Mouse (Mus musculus) brown adipose tissue, adult 24 weeks (tissue): ENCODE measurements around the gene Rab23. TPM values are rescaled to one million over a fixed set of nuclear protein-coding genes. Genes with fewer than 3 reads are reported as not detected.

ENCODE experiments used
- H3K27ac ChIP-seq: fragments of 200-500 bp; replicated peaks from 2 replicates; pipeline ENCODE4 v1.5.1; 2012; ENCODE audit warnings: low read depth, mild to moderate bottlenecking, low read length
- H3K4me1 ChIP-seq: fragments of 200-500 bp; 2 replicates; pipeline ENCODE4 v1.6.1; 2012; ENCODE audit warnings: low read length, mixed read lengths; ENCODE audit not compliant: control insufficient read depth, insufficient read depth, insufficient read length
- H3K4me3 ChIP-seq: fragments of 200-500 bp; 2 replicates; pipeline ENCODE4 v1.5.1; 2012; ENCODE audit warnings: low read depth, mild to moderate bottlenecking, low read length, moderate library complexity; ENCODE audit not compliant: insufficient read depth
- polyA plus RNA-seq: library from polyadenylated mRNA; stranded (reverse); fragments of >200 nt; gene quantifications from 2 replicates; pipeline ENCODE4 v1.2.4, GENCODE M21; 2012; ENCODE audit not compliant: missing spikeins, insufficient read depth, insufficient read length

Gene Rab23
- polyA plus RNA-seq, 1 experiment: 6.1 TPM

- Histone ChIP-seq H3K27ac (no peak overlapping the region), H3K4me3 (no peak overlapping the region), H3K4me1 (no peaks in the 10 kb centered on the region)
These were observed 51.9 kb downstream of the Rab23 start for GRCm38 (mm10) chr1:33771621-33772020.

- no peaks in the 10 kb centered on the region for H3K4me1 ChIP-seq
- no peak overlapping the region for H3K27ac ChIP-seq
- H3K4me3 ChIP-seq: no peak overlapping the region
These were observed 52.4 kb downstream of the Rab23 start for GRCm38 (mm10) chr1:33772106-33772505.

GRCm38 (mm10) chr1:33776175-33776611 is 56.5 kb downstream of the Rab23 start:
- Histone ChIP-seq H3K4me3 (no peak overlapping the region), H3K27ac (no peak overlapping the region), H3K4me1 (no peaks in the 10 kb centered on the region)

DNA sequence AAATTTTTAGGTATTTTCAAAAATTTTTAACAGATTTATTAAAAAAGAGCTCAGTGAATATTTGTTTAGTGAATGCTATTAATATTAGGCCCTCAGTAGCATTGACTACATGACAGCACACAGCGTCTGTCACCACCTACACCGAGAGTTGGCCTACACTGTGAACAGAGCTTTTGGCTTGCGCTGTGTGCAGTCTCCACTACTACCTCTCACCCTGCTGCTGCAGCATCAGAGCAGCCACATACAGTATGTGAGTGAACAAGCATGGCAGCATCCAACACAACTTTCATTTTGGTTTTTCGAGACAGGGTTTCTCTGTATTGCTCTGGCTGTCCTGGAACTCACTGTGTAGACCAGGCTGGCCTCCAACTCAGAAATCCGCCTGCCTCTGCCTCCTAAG is 64.9 kb downstream of the Rab23 start:
- Histone ChIP-seq H3K4me3 (no peak overlapping the region), H3K4me1 (no peaks in the 10 kb centered on the region), H3K27ac (no peak overlapping the region)

DNA sequence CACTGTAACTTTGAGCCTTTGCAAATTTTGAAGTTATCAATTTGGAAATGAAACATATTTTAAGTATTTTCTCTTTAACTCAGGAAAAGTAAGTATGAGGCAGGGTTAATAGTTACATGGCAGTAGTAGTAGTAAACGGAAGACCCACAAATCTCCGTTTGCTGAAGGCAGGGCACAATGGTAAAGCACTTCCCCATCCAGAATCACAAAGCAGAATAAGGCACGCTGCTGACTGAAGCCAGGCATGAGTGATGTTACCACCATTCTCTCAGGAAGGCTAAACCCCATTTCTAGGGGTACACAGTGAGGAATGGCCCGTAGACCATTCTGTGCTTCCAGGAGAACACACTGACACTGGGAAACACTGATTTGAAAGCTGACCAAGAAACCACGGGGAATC is 68.4 kb downstream of the Rab23 start:
- Histone ChIP-seq H3K4me1 (no peaks in the 10 kb centered on the region), H3K4me3 (no peak overlapping the region), H3K27ac (no peak overlapping the region)

DNA sequence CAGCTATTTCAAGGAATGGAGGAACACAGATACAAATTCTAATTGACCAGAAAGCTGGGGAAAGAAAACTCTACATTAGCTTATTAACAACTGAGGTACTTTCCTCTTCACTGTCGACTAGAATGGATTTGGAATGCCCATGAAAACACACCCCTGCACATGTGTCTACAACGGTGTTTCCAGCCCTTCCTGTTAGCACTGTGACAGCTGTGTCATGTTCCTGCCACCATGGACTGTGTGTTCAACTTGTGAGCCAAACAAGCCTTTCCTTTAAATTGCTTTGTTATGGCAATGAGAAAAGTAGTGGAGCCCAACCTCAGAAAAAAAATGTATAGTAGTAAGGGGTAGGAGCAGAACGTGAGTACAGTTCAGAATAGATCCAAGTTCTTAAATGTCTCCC is 68.8 kb downstream of the Rab23 start:
- Histone ChIP-seq H3K4me1 (no peaks in the 10 kb centered on the region), H3K27ac (no peak overlapping the region), H3K4me3 (no peak overlapping the region)

Other genes with a start within 250 kb of the Rab23 start
- 2.6 and 2.7 TPM in 2 replicates for gene Prim2, start 50.1 kb upstream of the Rab23 start, polyA plus RNA-seq
- 6.3 and 11.9 TPM in 2 replicates for gene Bag2, start 37.9 kb downstream of the Rab23 start, polyA plus RNA-seq
- 6.2 and 10.5 TPM in 2 replicates for gene Zfp451, start 94.7 kb downstream of the Rab23 start, polyA plus RNA-seq
- gene Bend6, start 187.9 kb downstream of the Rab23 start, polyA plus RNA-seq: not detected in 2 replicates
- 42.7 and 56.1 TPM in 2 replicates for gene Dst, start 188.3 kb downstream of the Rab23 start, polyA plus RNA-seq